11 mouse cellular contexts compared by ENCODE assay signal in the genomic region with DNA sequence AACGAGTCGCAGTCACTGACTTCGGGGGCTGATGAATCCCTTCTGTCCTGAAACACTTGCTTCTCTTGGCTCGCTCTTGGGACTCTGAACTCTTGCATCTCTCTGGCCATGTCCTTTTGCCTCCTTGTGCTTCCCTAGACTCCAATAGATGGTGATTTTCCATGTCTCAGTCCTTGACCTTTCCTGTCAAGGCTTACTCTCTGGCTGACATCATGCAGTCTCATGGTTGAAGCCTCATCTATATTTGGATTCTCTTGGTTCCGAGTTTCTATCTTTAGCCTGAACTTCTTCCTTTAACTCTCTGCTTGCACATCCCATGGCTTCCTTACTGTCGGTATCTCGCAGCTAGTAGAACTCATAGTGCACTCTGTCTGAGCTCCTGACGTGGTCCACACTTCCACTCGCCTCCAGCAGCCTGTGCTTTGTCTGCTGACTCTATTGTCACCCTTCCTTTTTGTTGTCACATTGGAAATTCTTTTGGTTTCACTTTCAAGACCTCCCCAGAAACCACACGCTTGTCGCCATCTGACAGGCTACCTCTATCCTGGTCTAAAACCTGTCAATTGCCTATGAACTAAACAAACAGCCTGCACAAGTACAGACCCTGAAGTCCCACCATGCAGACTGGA. TPM values are rescaled to one million over a fixed set of nuclear protein-coding genes. Genes with fewer than 3 reads are reported as not detected.
DNase-seq lines count a peak whose midpoint lies in the region; TF ChIP-seq lines count a peak whose summit lies in the region.
"Had no signal": no experiment of that assay in that cellular context is flagged by ENCODE, and none has a peak within 500 bp of the region (broad histone marks: within the 10 kb centered on the region; RNA-seq: fewer than 3 reads in every experiment).

No protein-coding gene starts in this region.

- H3K4me3 ChIP-seq in brown adipose tissue, adult 24 weeks (ENCODE audit: insufficient read depth, low read depth, low read length), result peak overlapping the region; percentile 32; the same call in 1 of the 2 replicates
- no peak overlapping the region for H3K4me3 ChIP-seq in layer of hippocampus, adult 2 months
- H3K4me3 ChIP-seq: erythroblast, embryonic 14.5 days; hindbrain, embryonic 12.5 days had no signal

- peak overlapping the region; percentile 67 for H3K27ac ChIP-seq in brown adipose tissue, adult 24 weeks (replicated peaks; ENCODE audit: low read depth, low read length)
- H3K27ac ChIP-seq in layer of hippocampus, adult 2 months, result no peak overlapping the region
- H3K27ac ChIP-seq: hindbrain, embryonic 12.5 days had no signal

- DNase-seq in lung, postnatal 25 days (ENCODE audit: low spot score), result peak; percentile 14
- no peak for DNase-seq in lung, postnatal 10 days
- DNase-seq in heart, postnatal 10 days, result peak; percentile 56 to 62
- DNase-seq in natural killer cell, adult 2 months (ENCODE audit: low spot score in 2 of 2), result peak; percentile 6 to 24
- DNase-seq in retina, postnatal 1 day, result no peak
- no peak for DNase-seq in left cerebral cortex, adult 8-10 months (ENCODE audit: low spot score in 2 of 2)
- no peak for DNase-seq in layer of hippocampus, adult 2 months (ENCODE audit: low spot score in 2 of 2)
- DNase-seq: cerebellum, adult 11-12 months had no signal

- intact Hi-C loops in heart, postnatal 10 days (cut with DNase I), result loop anchor here (5.0 kb wide), 1 partner anchor 206 kb away; the partner anchor contains the start of gene Map4k3

- TF ChIP-seq CTCF in layer of hippocampus, adult 2 months (conservative IDR thresholded peaks at IDR 0.05), result no peak

- H3K4me1 ChIP-seq in brown adipose tissue, adult 24 weeks (ENCODE audit: control insufficient read depth, insufficient read depth, insufficient read length, low read length), result no peaks in the 10 kb centered on the region; the same call in 1 of the 2 replicates
- H3K4me1 ChIP-seq: hindbrain, embryonic 12.5 days had no signal

RNA-seq across cellular contexts. Expression of gene Tmem178, which starts 10.9 kb away (rescaled TPM):
- not detected in 2 replicates for polyA plus RNA-seq in brown adipose tissue, adult 24 weeks (2012; ENCODE audit: insufficient read depth, insufficient read length, missing spikeins)
- total RNA-seq in heart, postnatal 10 days (2021), result 1 to 10 TPM; 1.4 to 1.8 TPM
- total RNA-seq in left cerebral cortex, adult 8-10 months (2022), result 100 to 1,000 TPM in 3 of 4 experiments, 10 to 100 TPM in 1; 97.3 to 118 (median 102) TPM
- 100 to 1,000 TPM; 101 to 111 TPM for total RNA-seq in layer of hippocampus, adult 2 months (2021)
- polyA plus RNA-seq: erythroblast, embryonic 14.5 days had no signal

Comparison
In these comparisons a context has a peak if more than half of its experiments do, and no peak if none do; other contexts are left out.
1. DNase-seq: peak in lung, postnatal 25 days (single experiment), heart, postnatal 10 days (2 of 2) and natural killer cell, adult 2 months (2 of 2); none in lung, postnatal 10 days (single experiment), retina, postnatal 1 day (single experiment), left cerebral cortex, adult 8-10 months (0 of 2) and layer of hippocampus, adult 2 months (0 of 2).
2. RNA of gene Tmem178, which starts 10.9 kb away (total RNA-seq): 101 to 111 TPM in layer of hippocampus, adult 2 months and 97.3 to 118 TPM in left cerebral cortex, adult 8-10 months; 1.4 to 1.8 TPM in heart, postnatal 10 days; every median in the first group is over 10 times any median in the second.